Mouse (Mus musculus) 3134 (cell line): Measurements from ENCODE around the gene Gm45208.
"Not testable (repeated sequence)": the region's sequence is repeated elsewhere in the genome, so short reads cannot be mapped to it uniquely, and the experiment has no call there.

Source experiments
- DNase-seq: peaks from one replicate; pipeline ENCODE4 v3.0.0-alpha.2; 2011; ENCODE audit warnings: low spot score; ENCODE audit not compliant: insufficient read length; ENCODE audit errors: extremely low read depth

The Gm45208 gene

DNA sequence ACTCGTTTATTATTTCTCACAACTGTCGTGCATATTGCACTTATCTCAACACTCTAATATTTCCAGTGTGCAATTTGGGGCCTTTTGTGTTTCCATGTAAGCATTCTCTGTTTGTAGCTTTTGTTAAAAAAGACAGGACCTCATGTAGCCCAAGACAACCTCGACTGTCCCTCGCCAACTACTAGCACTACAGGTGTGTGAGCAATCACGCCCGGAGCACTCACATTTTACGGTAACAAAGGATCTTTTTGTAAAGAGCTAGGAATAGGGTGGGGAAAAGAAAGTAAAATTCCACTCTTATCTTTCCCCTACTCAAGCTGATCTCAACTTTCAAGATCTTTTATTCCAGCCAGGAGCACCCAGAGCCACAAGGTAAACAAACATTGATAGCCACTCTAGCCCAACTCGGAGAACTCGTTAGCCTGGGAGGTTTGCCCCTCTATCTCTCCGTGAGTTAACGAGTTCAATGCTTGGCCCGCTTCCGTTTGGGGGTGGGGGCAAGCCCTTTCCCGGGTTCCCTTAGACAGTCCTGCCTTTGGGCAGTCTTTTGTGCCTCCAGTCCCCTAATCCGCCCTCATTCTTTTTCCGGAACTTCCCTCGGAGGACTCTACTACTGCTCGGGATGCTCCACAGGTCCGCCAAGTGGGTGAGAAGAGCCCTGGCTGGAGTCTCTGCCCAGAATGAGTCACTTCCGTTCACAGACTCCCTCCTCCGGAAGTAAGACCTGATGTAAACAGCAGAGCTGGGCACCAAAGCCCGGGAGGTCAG, at the start of gene Gm45208:
Gm45208 (plus strand) TSS at position 732 of the 768 bp plus-strand sequence.
- DNase-seq, result peak; percentile 82

DNA sequence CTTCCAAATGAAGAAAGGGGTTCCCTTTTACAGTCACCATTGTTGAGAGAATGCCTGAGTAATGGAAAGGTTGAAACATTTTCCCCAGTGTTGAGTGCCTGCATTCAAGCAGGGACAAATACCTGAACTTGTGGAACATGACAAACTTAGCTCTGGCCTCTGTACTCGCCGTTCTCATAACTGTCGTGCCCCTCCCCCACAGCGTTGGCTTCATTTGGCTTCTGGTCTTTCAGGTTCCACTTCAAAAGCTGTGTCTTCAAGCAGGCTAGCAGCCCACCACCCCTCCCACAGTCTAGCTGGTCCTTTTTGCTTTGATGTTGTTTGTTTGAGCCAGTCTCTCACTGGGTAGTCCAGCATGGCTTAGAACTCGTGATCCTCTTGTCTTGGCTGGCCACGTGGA, 49.3 kb upstream of the Gm45208 start:
- DNase-seq, result no peak

DNA sequence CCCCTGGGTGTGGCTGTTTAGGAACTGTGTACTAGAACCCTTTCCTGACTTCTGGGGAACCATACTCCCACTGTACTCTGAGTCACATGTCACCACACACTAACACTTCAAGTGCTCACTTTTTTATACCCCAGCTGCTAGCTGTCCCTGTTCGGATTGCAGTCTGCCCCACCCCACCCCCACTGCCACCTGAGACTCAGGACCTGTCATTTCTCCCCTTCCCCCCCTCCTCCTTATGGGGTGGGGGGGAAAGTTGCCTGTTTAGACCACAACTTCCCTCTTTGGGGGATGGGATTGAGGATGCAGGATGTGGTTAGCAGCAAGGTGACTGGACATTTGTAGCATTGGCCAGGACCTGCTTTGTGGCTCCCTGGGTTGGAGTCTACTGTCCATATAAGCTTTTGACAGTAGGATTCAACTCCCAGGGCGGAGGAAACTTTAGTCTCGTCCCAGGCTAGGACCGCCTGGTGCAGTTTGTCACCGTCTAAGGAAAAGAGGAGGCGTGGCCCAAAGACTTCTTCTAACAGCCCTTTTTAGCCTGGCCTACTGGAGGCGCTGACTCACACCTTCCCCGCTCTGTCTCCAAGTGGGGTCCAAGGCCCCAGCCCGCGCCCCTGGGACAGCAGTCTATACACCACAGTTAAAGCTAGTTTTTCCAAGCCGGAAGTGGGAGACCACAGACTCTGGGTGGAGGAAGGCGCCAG, 48.3 kb upstream of the Gm45208 start:
- DNase-seq, result peak; percentile 75

DNA sequence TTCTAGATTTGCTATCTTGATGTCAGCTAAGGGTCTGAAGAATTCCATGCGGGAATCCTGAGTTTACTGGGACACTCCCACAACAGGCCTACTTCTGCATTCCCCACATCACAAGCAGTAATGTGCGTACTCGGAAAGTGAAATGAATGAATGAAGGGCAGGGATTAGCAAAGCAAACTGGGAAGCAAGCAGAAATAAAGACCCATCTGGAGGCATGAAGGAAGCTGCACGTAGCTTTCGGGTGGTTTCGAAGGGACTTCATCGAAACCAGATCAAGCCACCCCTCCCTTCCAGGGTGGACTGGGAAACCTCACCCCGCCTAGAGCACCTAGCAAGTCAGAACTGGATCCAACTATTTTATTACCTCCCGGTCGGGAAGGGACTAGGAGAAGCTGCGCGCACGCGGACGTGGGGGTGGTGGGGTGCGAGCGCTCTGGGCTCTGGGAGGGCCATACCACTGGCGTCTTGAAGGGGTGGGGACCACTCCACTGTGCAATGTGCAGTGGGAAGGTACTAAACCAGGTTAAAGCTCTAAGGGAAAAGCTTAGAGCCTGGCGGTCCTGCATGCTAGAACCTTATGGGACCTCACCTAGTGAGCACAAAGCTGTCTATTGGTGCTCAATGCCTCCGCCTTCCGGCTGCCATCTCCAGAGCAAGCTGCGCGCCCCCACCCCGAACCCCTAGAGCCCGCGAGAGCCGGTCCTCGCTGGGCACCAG, 47.6 kb upstream of the Gm45208 start:
- no peak for DNase-seq

DNA sequence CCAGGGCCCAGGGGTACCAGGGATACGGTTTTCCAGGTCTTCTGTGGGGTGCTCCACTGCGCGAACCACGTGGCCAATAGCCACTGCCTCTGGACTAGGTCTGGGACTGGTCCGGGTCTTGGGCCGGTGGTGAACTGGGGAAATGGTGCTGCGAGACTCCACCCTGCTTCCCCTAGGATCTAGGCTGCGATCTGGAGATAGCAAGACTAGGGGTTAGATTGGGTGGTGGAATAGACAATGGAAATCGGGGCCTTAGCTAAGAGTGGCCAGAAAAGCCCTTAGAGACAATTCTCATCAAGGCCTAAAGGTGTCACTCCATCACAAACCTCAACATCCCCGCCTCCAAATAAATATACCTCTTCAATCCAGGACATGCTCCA, 47.1 kb upstream of the Gm45208 start:
- no peak for DNase-seq

DNA sequence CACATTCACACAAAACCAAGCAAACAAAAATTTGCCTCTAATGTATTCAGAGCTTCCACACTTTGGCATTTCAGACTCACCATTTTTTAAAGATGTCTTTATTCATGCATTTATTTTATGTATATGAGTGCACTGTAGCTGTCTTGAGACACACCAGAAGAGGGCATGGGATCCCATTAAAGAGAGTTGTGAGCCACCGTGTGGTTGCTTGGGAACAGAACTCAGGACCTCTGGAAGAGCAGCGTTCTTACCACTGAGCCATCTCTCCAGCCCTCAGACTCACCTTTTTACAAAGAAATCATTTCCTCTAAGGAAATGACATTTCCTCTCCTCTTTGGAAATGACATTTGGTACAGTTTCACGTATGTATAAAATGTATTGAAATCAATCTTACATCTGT, 43.1 kb upstream of the Gm45208 start:
- no peak for DNase-seq

DNA sequence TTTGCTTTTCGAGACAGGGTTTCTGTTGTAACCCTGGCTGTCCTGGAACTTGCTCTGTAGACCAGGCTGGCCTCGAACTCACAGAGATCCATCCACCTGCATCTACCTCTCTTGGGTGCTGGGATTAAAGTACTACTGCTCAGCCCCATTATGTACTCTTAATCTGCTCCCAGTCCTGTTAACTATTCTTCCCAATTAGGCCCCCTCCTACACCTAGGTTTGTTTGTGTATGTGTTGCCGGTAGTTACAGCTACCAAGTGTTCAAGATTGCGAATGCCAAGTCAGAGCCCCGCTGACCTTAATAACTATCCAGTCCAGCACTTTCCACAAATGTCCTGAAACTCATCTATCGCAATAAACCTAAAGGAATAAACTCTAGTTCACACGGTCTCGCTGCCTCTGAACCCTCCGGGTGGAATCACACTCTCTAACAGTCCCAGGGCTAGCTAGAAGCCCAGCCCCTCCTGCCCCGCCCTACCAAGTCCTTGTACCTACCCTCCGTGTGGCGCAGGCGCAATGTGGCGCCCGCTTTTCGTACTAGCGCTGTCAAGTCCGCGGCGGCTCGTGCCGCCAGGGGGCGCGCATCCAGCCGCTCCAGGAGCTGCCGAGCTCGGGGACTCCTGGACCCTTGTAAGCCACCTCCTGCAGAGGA, 42.5 kb upstream of the Gm45208 start:
- DNase-seq, result peak; percentile 94

DNA sequence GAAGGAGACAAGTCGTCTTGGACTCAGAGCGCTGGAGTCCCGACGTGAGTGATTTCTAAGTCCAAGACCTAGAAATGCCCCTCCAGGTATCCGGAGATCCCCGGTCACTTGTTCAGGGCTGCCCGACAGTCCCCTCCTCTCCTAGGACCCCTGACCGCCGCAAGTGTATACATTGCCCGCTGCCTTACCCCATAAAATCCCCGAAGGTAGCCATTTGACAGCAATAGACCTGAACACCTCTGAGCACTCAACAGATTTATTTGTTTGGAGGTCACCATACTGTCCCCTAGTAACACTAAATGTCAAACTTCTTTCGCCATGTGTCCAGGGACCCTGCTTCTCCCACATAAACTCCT, 42.0 kb upstream of the Gm45208 start:
- DNase-seq, result no peak

DNA sequence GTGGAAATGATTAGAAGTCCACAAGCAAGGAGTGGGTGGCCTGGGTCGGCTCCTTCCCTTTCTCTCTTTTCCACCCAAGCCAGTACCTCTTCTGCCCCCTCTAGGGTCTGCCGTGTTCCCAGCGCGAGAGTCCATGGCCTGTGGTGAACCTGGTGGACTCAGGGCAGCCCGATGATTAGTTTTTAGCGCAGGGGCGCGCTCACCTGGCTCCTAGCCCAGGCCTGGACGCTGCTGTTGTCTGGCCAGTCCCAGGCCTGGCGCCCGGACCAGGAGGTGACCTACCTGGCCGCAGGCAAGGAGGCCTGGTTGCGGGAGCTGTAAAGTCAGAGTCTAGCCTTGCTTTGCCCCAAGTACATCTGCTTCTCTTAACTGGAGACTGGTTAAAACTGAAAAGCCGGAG, 41.2 kb upstream of the Gm45208 start, which contains the start of gene Magix:
Magix (minus strand) TSS at position 388 of the 400 bp plus-strand sequence.
- DNase-seq, result no peak

DNA sequence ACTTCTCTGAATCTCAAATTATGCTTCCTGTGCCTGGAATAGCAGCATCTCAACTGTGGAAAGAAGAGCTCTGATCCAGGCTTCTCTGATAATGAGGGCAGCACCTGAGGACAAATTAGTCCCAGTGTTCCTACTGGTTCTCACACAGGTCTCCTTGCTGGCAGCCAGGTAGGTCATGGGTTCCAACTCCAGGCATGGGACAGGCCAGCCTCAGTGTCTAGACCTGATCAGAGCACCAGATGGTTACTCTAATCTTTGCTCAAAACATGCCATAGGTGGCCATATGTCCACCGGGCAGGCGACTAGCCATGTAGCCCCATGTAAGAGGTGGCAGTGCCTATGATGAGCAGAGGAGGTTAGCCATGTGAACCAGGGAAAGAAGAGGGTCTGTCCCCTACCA, 33.7 kb upstream of the Gm45208 start:
- DNase-seq, result no peak

DNA sequence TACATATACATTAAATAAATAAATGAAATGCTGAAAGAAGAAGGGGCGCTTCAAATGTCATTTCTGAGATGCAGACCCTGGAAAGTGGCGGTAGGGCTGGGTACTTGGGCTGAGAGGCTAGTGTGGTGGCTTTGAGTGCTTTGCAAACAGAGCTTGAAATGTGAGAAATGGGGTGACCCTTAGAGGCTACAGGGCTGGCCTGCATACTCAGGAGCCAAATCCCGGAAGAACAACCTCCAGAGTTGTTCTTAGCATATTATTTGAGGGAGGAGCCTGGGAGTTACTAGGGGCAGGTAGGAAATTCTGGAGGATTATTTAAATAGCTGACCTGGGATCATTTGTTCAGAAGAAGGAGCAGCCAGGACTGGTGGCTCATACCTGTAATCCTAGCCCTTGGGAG, 31.6 kb upstream of the Gm45208 start:
- DNase-seq, result no peak

DNA sequence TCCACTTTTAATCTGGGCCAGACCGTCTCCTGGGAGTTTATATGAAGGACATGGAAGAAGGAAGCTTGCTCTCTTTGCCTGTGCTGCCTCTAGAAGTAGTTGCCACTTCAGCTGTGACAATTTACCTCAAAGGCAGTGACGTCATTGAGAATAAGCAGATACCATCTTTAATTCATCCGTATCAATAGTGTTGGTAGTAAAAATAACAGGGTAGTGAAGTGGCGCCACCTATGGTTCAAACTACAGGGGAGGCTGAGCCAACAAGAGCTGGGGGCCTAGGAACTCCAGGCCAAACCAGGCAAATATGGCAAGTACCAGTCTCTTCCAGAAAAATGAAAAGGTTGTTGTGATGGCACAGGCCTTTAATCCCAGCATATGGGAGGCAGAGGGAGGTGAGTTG, 29.2 kb upstream of the Gm45208 start:
- DNase-seq, result no peak

DNA sequence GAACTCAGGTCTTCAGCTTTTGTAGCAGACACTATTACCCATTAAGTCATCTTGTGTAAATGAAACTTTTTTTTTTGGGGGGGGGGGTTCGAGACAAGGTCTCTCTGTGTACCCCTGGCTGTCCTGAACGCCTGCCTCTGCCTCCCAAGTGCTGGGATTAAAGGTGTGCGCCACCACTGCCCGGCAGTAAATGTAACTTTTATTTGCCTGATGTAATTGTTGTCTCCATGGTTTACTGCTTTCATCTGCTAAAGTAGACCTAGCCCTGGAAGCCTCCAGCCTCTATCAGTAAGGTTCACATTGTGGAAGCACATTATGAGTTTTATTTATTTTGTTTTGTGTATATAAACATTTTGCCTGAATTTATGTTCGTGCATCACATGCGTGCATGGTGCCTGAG, 25.5 kb upstream of the Gm45208 start:
- no peak for DNase-seq

DNA sequence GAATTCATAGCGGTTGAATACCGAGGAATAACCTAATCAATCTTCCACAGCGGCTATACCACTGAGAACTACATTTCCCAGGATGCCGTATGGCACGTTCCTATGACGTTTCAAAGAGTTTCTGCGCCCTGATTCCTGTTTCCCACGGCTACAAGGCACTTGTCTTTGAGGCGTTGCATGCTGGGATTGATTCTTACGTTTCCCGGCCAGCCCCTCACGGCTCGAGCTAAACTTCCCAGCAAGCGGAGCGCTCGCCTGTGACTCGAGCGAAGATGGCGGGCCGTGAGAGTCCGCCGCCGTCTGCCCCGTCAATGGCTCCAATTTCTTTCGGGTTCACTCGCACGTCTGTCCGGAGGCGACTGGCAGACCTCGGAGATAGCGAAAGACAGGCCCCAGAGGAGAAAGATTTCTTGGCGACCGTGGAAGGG, 25.1 kb upstream of the Gm45208 start, which contains the start of gene Gpkow:
Gpkow (plus strand) TSS at position 178 of the 428 bp plus-strand sequence.
- DNase-seq, result peak; percentile 81

DNA sequence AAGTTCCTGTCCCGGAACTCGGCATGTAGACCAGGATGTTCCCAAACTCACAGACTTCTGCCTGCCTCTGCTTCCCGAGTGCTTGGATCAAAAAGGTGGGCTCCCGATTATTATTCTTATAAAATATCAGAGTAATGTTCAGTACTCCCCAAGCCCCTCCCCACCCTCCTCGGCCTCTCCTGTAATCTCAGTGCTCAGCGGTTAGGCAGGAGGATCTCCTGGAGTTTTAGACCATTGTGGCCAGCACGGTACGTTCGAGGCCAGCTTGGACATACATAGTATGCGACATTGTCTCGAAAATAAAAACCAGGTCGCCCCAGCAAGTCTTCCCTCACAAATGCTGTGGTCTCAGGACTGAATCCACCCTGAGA, 8.3 kb upstream of the Gm45208 start:
- not testable (repeated sequence) for DNase-seq

DNA sequence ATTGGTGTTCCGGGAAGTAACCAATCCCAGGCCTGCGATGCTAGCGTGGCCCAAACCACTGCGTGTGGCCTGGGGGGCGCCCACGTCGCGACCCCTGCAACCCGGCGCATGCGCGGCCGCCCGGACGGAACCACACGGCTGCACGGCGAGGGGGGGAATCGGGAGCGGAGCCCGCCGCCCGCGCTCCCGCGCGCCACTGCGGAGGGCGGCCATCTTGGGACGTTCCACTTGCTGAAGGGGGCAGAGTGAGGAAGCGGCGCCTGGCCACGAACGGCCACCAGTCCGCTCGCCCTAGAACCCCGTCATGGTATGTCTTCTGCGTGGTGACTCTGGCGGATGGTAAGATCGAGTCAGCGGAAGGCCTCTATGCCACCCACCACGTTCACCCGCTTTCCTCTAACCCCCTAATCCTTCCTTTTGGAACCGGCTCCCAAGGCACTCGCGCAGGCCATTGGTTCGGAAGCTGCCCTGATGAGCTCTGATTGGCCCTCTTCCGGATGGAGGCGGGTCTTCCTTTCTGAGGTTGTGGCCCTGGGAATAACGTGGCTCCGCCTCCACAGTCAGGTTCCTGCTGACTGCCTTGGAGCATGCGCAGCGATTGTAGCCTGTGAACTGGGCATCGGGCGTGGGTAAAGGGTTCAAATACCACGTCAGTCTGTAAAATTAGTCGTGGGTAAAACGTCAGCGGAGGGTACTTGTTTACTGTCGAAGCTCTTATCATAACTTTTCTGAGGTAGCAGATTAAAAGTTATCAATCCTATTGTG, 7.7 kb upstream of the Gm45208 start, which contains the start of gene Wdr45:
Wdr45 (plus strand) TSS at position 199 of the 765 bp plus-strand sequence.
- peak; percentile 85 for DNase-seq

DNA sequence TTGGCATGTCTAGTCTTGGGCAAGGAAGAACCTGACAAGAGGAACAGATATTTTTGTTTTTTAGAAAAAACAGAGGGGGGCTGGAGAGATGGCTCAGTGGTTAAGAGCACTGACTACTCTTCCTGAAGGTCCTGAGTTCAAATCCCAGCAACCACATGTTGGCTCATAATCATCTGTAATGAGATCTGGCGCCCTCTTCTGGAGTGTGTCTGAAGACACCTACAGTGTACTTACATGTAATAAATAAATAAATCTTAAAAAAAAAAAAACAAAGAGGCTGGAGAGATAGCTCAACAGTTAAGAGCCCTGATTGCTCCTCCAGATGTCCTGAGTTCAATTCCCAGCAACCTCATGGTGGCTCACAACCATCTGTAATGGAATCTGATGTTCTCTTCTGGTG, 6.0 kb upstream of the Gm45208 start:
- not testable (repeated sequence) for DNase-seq

DNA sequence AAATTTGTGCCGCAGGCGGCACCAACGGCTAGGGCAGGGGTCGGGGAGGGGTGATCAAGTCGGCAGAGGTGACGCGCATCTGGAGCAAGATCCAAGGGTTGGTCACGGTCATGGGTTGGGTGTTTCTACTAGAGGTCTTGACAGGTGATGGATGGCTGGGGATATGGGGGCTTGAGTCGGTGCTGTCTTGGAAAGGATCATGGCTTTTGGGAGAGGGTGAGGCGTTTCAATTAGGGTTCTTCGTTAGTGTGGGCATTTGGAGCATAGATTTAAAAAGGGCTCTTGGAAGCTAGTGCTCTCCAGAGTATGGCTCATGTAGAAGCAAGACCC, 202 bp downstream of the Gm45208 start:
- no peak for DNase-seq

DNA sequence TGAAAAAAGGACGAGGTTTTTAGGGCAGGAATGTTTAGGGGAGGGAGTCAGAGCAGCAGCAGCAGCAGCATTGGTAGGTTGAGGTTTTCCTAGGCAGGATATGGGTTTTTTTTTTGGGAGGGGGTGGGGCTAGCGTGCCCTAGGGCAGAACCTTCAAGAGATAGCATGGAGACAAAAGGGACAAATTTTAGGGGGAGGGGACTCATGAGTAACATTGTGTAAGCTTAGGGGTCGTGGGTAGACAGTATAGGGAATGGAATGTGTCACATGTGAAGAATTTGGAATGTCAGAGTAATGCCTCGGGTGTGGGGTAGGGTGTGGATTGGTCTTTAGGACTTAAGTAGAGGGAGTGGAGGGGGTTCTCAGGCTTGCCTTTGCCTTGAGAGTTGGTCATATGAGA, 646 bp downstream of the Gm45208 start:
- DNase-seq, result no peak

DNA sequence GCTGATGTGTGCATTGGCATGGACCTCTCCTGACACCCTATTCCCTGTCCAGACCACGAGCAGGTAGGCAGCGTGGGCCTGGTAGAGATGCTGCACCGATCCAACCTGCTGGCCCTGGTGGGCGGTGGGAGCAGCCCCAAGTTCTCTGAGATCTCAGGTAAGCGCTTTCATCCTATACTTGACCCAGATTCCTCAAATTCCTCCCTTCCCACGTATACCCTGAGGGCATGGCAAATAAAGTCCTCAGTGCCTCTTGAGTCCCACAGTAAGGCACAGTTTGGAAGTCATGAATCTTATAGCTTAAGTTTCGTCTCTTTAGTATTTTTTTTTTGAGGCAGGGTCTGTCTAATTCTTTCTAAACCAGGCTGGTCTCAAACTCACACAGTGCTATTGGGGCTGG, 2.1 kb downstream of the Gm45208 start:
- no peak for DNase-seq
